Mouse (Mus musculus) forebrain, embryonic 14.5 days (tissue): ENCODE measurements around the gene Sox2. TPM values are rescaled to one million over a fixed set of nuclear protein-coding genes. Genes with fewer than 3 reads are reported as not detected.

Experiments
- ATAC-seq: fragments of 200-750 bp; cut with Nextera tagmentation; 2 replicates; pipeline ENCODE4 v1.8.0; 2017; ENCODE audit warnings: mild to moderate bottlenecking, moderate library complexity
- DNase-seq: peaks from one replicate; pipeline ENCODE4 v3.0.0-alpha.2; 2015; ENCODE audit warnings: low spot score
- H3K27ac ChIP-seq: fragments of 300-500 bp; sonication (generic); 2 replicates; pipeline ENCODE4 v1.5.1; 2014; ENCODE audit warnings: low read depth, mild to moderate bottlenecking, control low read depth, low read length, moderate library complexity
- H3K27me3 ChIP-seq: fragments of 300-500 bp; sonication (generic); replicated peaks from 2 replicates; pipeline ENCODE4 v1.6.1; 2014; ENCODE audit warnings: low read length, control low read depth, mixed read lengths; ENCODE audit not compliant: control insufficient read depth, insufficient read depth
- H3K36me3 ChIP-seq: fragments of 300-500 bp; sonication (generic); 2 replicates; pipeline ENCODE4 v1.6.1; 2014; ENCODE audit warnings: low read length, control low read depth; ENCODE audit not compliant: control insufficient read depth, insufficient read depth
- H3K4me1 ChIP-seq: fragments of 300-500 bp; sonication (generic); 2 replicates; pipeline ENCODE4 v1.6.1; 2014; ENCODE audit warnings: antibody characterized with exemption, low read length, control low read depth; ENCODE audit not compliant: control insufficient read depth, insufficient read depth
- H3K4me2 ChIP-seq: fragments of 300-500 bp; sonication (generic); 2 replicates; pipeline ENCODE4 v1.6.1; 2014; ENCODE audit warnings: mild to moderate bottlenecking, control low read depth, low read length
- H3K4me3 ChIP-seq: fragments of 300-500 bp; sonication (generic); 2 replicates; pipeline ENCODE4 v1.5.1; 2014; ENCODE audit warnings: low read depth, low read length, control low read depth
- H3K9ac ChIP-seq: fragments of 300-500 bp; sonication (generic); 2 replicates; pipeline ENCODE4 v1.6.1; 2014; ENCODE audit warnings: mild to moderate bottlenecking, low read length, control low read depth, moderate library complexity
- H3K9me3 ChIP-seq: fragments of 300-500 bp; sonication (generic); replicated peaks from 2 replicates; pipeline ENCODE4 v1.6.1; 2016; ENCODE audit warnings: low read length, control low read depth, mixed read lengths; ENCODE audit not compliant: control insufficient read depth
- WGBS: fragments of 180-500 bp; shearing (Covaris S2); extraction: QIAGEN DNeasy Blood & Tissue Kit; methylation state at CpG from one replicate; pipeline ENCODE4 v1.1.7; 2014; 5-methylcytosine and 5-hydroxymethylcytosine counted together
- polyA plus RNA-seq: library from polyadenylated mRNA; unstranded; fragments of >200 nt; fragmentation: Nextera tagmentation; extraction: Ambion mirVana; gene quantifications from 2 replicates; pipeline ENCODE4 v1.2.1, GENCODE M21; 2014

The Sox2 gene
- polyA plus RNA-seq, 1 experiment from 2014 or later, result 32.0 TPM

- H3K27me3 ChIP-seq, result no peaks in the 10 kb centered on the region
- H3K4me2 ChIP-seq, result peak overlapping the region; percentile 88
- H3K9me3 ChIP-seq, result no peaks in the 10 kb centered on the region
- WGBS, result 6% methylated on average over 33 of the region's 33 CpGs
- peak overlapping the region; percentile 94 for H3K27ac ChIP-seq
- H3K4me3 ChIP-seq, result peak overlapping the region; percentile 37
- ATAC-seq (no peak), DNase-seq (peak; percentile 88)
- H3K4me1 ChIP-seq, result peaks cover 42% of the 10 kb centered on the region
- H3K36me3 ChIP-seq, result no peaks in the 10 kb centered on the region
- H3K9ac ChIP-seq, result peak overlapping the region; percentile 89
These were observed 9.3 kb upstream of the Sox2 start for GRCm38 (mm10) chr3:34640690-34641600.

GRCm38 (mm10) chr3:34641756-34642497, 8.3 kb upstream of the Sox2 start:
- no peak for ATAC-seq
- H3K9ac ChIP-seq, result peak overlapping the region; percentile 89
- 2% methylated on average over 38 of the region's 38 CpGs for WGBS

GRCm38 (mm10) chr3:34642498-34642941, 7.7 kb upstream of the Sox2 start:
- WGBS, result under 1% methylated on average over 20 of the region's 20 CpGs
- DNase-seq, result peak; percentile 96
- H3K9ac ChIP-seq, result peak overlapping the region; percentile 89
- H3K27ac ChIP-seq, result peak overlapping the region; percentile 94
- ATAC-seq, result peak; percentile 70
- peaks cover 36% of the 10 kb centered on the region for H3K4me1 ChIP-seq
- no peaks in the 10 kb centered on the region for H3K36me3 ChIP-seq
- H3K27me3 ChIP-seq, result no peaks in the 10 kb centered on the region
- no peaks in the 10 kb centered on the region for H3K9me3 ChIP-seq
- peak overlapping the region; percentile 37 for H3K4me3 ChIP-seq
- peak overlapping the region; percentile 88 for H3K4me2 ChIP-seq

More at GRCm38 (mm10) chr3:34641756-34642497, 8.3 kb upstream of the Sox2 start:
- Histone ChIP-seq H3K4me3 (peak overlapping the region; percentile 37), H3K36me3 (no peaks in the 10 kb centered on the region), H3K9me3 (no peaks in the 10 kb centered on the region), H3K4me1 (peaks cover 42% of the 10 kb centered on the region), H3K27ac (peak overlapping the region; percentile 94), H3K27me3 (no peaks in the 10 kb centered on the region), H3K4me2 (peak overlapping the region; percentile 88)
- peak; percentile 54 for DNase-seq

- peak overlapping the region; percentile 37 for H3K4me3 ChIP-seq
- peak; percentile 45 for DNase-seq
- H3K4me1 ChIP-seq, result peaks cover 36% of the 10 kb centered on the region
These were observed 7.1 kb upstream of the Sox2 start for GRCm38 (mm10) chr3:34643067-34643466.

GRCm38 (mm10) chr3:34643536-34644115, 6.6 kb upstream of the Sox2 start:
- peak; percentile 33 for DNase-seq

More at GRCm38 (mm10) chr3:34643067-34643466, 7.1 kb upstream of the Sox2 start:
- no peaks in the 10 kb centered on the region for H3K9me3 ChIP-seq
- ATAC-seq, result no peak
- peak overlapping the region; percentile 94 for H3K27ac ChIP-seq
- no peaks in the 10 kb centered on the region for H3K27me3 ChIP-seq
- WGBS, result 6% methylated on average over 5 of the region's 5 CpGs
- peak overlapping the region; percentile 89 for H3K9ac ChIP-seq
- peak overlapping the region; percentile 88 for H3K4me2 ChIP-seq
- no peaks in the 10 kb centered on the region for H3K36me3 ChIP-seq

GRCm38 (mm10) chr3:34646169-34646568, 4.0 kb upstream of the Sox2 start:
- Histone ChIP-seq H3K4me3 (no peak overlapping the region; the same call in 1 of the 2 replicates), H3K27me3 (no peaks in the 10 kb centered on the region), H3K9me3 (no peaks in the 10 kb centered on the region), H3K9ac (peak overlapping the region; percentile 45), H3K4me1 (peaks cover 34% of the 10 kb centered on the region), H3K4me2 (peak overlapping the region; percentile 36), H3K27ac (peak overlapping the region; percentile 76), H3K36me3 (peaks cover 4% of the 10 kb centered on the region)
- no peak for ATAC-seq
- under 1% methylated on average over 10 of the region's 10 CpGs for WGBS
- peak; percentile 94 for DNase-seq

More at GRCm38 (mm10) chr3:34643536-34644115, 6.6 kb upstream of the Sox2 start:
- peak overlapping the region; percentile 88 for H3K4me2 ChIP-seq
- H3K36me3 ChIP-seq, result no peaks in the 10 kb centered on the region
- 7% methylated on average over 15 of the region's 15 CpGs for WGBS
- H3K4me3 ChIP-seq, result peak overlapping the region; percentile 17
- H3K9me3 ChIP-seq, result no peaks in the 10 kb centered on the region
- peaks cover 35% of the 10 kb centered on the region for H3K4me1 ChIP-seq
- H3K27ac ChIP-seq, result peak overlapping the region; percentile 94
- no peak for ATAC-seq
- H3K27me3 ChIP-seq, result no peaks in the 10 kb centered on the region
- peak overlapping the region; percentile 89 for H3K9ac ChIP-seq

- WGBS, result under 1% methylated on average over 14 of the region's 14 CpGs
- peak overlapping the region; percentile 70; the same call in 1 of the 2 replicates for H3K9ac ChIP-seq
- peak overlapping the region; percentile 79; the same call in 1 of the 2 replicates for H3K4me3 ChIP-seq
- peak overlapping the region; percentile 92 for H3K27ac ChIP-seq
- peak; percentile 92 for DNase-seq
- peaks cover 5% of the 10 kb centered on the region for H3K36me3 ChIP-seq
- ATAC-seq, result no peak
- H3K4me2 ChIP-seq, result peak overlapping the region; percentile 75
- H3K27me3 ChIP-seq, result no peaks in the 10 kb centered on the region
- peaks cover 30% of the 10 kb centered on the region for H3K4me1 ChIP-seq
- H3K9me3 ChIP-seq, result no peaks in the 10 kb centered on the region
These were observed 2.5 kb upstream of the Sox2 start for GRCm38 (mm10) chr3:34647688-34648087.

- peaks cover 29% of the 10 kb centered on the region for H3K4me1 ChIP-seq
- peak; percentile 69 for DNase-seq
These were observed 1.9 kb upstream of the Sox2 start for GRCm38 (mm10) chr3:34648105-34648832.

More at GRCm38 (mm10) chr3:34648105-34648832, 1.9 kb upstream of the Sox2 start:
- ATAC-seq, result no peak
- Histone ChIP-seq H3K4me3 (peak overlapping the region; percentile 79), H3K36me3 (peaks cover 5% of the 10 kb centered on the region), H3K4me2 (peak overlapping the region; percentile 75), H3K9ac (peak overlapping the region; percentile 70), H3K27me3 (no peaks in the 10 kb centered on the region), H3K9me3 (no peaks in the 10 kb centered on the region), H3K27ac (peak overlapping the region; percentile 92)
- 1% methylated on average over 18 of the region's 19 CpGs for WGBS
